Mouse (Mus musculus): ENCODE measurements around the gene D1Ertd622e.

The D1Ertd622e gene

DNA sequence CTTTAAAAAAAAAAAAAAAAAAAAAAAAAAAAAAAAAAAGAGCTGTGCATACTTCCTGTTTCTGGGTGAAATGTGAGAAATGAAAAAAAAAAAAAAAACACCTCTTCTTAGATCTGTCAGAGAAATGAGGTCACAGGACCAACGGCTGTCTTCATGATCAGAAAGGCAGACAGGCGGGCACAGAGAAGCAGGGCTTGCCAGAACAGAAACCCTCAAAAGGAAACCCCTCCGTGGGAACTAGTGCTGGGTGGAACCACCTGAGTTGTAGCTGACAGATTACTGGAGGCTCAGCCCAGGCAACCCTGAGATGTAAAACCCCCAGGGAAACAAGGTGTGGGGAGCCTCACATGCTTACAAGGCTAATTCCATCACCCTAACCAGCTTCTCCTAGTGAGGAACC is 81.6 kb downstream of the D1Ertd622e start:
- DNase-seq (ENCODE audit: low spot score): no peak

DNA sequence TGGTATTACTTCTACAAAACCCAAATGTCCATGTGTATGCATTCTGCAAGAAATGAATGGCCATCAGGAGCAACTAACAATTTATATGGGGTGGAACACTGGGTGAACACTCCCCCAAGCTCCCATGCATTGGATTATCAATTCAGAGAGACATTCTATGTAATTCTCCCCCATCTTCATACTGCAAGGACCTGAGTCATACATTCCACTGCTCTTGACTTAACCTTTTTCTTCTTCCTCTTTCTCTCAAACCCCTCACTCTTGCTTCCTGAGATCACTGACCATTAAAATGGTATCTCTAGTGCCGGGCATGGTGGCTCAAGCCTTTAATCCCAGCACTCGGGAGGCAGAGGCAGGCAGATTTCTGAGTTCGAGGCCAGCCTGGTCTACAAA is 83.9 kb downstream of the D1Ertd622e start:
- no peak for DNase-seq (ENCODE audit: low spot score)

DNA sequence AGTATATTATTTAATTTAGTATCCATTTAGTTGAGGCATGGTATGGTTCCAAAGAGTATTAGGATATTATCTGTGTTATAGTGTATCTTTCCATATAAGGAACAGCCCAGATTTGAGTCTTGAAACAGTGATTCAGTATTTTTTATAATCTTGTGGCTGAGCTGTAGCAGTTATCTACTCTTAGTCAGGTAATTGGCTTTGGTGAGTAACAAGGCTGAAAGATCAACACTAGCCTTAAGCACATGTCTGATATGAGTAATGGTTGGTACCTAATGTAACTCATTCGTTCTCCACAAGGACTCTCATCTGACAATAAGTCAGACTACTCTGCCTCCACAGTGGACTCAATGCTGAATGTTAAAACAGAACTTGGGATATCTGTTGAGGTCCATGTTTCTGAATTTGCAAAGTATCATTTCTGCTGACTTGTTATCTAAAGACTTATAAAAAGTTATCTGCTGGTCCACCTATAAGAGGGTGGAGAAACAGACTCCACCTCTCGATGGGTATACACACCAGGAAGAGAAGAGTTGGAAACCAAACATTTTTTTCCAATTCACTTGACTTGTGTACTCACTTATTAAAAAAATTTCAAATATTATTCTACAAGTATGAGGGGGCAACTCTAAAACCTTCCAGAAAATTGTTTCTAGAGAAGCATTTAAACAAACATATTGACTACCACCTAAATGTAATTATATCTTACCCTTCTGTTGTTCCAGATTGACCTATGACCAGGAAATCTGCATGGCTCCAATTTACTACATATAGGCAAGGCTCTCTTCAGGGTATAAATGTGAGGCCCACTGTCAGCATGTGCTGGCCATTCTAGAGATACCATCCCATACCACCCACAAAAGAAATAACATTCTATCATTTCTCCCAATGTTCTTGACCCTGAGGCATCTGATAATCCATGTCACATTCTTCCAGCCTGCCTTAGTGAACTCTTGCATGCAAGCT is 84.5 kb downstream of the D1Ertd622e start:
- DNase-seq (ENCODE audit: low spot score): no peak

DNA sequence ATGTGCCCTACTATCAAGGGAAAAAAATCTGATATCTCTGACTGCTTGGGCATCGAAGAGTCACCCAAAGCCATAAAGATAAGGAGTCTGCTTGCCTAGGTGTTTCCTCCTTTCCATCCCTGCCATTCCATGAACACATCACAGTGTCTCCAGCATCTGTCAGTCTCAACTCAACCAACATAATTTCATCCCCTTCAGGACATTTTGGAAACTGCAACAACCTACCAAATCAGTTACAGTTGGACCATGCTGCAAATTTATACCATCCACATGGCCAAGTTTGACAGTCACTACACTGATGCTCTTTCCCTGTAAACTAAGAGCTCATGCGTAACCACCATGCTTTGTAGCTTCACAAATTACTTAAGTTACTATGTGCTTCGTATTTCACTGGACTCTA is 85.3 kb downstream of the D1Ertd622e start:
- DNase-seq (ENCODE audit: low spot score): no peak

DNA sequence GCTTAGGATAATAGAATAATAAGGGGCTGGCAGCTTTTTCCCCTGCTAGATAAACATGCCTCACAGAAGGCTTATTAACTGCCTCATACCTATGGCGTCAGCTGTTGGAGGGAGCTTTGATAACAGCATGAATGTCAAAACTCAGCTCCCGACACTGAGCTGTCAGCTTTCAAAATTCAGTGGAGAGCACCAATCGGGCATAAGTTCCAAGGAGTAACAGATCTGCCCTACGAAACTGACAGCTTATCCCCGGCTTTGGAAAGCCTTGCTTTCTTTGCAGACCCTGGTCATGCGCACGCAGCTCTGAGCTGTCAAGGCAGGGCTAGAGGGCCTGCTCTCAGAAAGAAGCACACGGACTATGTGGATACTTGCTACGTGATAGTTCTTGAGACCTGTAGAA is 91.1 kb downstream of the D1Ertd622e start:
- no peak for DNase-seq (ENCODE audit: low spot score)

DNA sequence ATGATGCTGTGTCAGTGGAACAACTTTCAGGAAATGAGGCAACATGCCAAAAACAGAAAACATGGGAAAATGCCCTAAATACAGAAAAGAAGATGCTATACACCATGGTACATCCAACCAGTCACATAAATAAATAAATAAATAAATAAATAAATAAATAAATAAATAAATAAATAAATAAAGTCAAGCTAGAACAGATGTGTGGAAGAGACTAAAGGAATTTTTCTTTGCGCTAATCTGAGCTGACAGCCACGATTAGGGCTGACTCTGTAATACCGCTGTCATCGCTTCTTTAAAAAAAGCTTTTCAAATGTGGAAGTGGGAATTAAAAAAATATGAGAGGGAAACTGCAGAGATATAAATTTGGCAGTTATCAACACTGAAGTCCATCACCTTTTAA is 93.9 kb downstream of the D1Ertd622e start:
- DNase-seq (ENCODE audit: low spot score): no peak

DNA sequence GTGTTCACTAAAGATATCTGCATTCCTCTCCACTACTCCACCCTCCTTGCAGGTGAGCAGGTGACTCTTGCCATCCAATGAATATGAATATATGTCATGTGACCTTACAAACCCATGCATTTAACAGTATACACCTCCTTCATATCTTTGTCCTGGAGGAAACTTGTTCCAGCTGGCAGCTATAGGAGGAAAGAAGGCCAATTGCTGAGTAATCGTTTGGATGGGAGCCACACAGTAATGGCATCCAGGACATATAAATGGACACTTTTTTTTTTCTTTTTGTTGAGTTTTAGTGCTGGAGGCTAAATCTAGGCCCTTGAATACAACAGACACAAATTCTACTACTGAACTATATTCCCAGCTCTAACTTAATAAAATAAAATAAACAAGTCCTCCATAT is 97.2 kb downstream of the D1Ertd622e start:
- DNase-seq (ENCODE audit: low spot score): no peak

DNA sequence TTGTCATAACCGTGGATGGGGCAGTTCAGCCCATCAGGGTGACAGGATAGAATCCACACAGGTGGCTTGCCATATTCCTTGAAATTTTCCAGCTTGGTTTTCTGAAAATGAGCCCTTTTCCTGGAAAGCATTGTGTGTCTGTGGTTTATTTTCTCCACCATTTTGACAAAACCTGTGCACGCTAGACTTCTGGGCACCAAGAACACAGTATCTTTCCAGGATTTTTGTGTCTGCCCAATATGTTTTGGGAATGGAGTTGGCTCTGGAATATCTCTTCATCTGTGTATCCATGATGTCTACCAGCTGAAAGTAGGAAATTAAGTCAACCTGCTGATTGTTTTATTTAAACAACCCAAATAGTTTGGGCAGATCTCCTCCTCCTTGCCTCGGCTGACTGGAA is 99.0 kb downstream of the D1Ertd622e start:
- no peak for DNase-seq (ENCODE audit: low spot score)
